Mouse (Mus musculus) olfactory bulb, adult 2 months (tissue): ENCODE measurements at regions not wholly inside any gene's neighbourhood (a gene's known extent, or its start where the extent isn't known, plus 50 kb on each side); places are given as distances from the start of the nearest gene placed in this dataset.
"Not testable (repeated sequence)": the region's sequence is repeated elsewhere in the genome, so short reads cannot be mapped to it uniquely, and the experiment has no call there.

ENCODE experiments used
- H3K27ac ChIP-seq: fragments of 200-500 bp; 2 replicates; pipeline ENCODE4 v1.5.1; 2012; ENCODE audit warnings: low read depth, low read length; ENCODE audit not compliant: insufficient read depth
- H3K4me1 ChIP-seq: fragments of 200-500 bp; 2 replicates; pipeline ENCODE4 v1.6.1; 2012; ENCODE audit warnings: low read length; ENCODE audit not compliant: control insufficient read depth, insufficient read depth
- H3K4me3 ChIP-seq: fragments of 200-500 bp; 2 replicates; pipeline ENCODE4 v1.5.1; 2012; ENCODE audit warnings: mild to moderate bottlenecking, low read depth, low read length, moderate library complexity; ENCODE audit not compliant: insufficient read depth
- CTCF ChIP-seq: fragments of 200-500 bp; IDR thresholded peaks from 2 replicates; pipeline ENCODE4 v1.5.1; 2012; ENCODE audit warnings: low read depth, mild to moderate bottlenecking, low read length, moderate library complexity; ENCODE audit not compliant: insufficient read depth
- POLR2A ChIP-seq: fragments of 200-500 bp; IDR thresholded peaks from 2 replicates; pipeline ENCODE4 v1.6.1; 2012; ENCODE audit warnings: mild to moderate bottlenecking, low read depth, low read length, moderate library complexity; ENCODE audit not compliant: insufficient read depth
- WGBS: fragments of 180-500 bp; shearing (Covaris S2); methylation state at CpG from one replicate; pipeline ENCODE4 v1.1.7; 2018; 5-methylcytosine and 5-hydroxymethylcytosine counted together

DNA sequence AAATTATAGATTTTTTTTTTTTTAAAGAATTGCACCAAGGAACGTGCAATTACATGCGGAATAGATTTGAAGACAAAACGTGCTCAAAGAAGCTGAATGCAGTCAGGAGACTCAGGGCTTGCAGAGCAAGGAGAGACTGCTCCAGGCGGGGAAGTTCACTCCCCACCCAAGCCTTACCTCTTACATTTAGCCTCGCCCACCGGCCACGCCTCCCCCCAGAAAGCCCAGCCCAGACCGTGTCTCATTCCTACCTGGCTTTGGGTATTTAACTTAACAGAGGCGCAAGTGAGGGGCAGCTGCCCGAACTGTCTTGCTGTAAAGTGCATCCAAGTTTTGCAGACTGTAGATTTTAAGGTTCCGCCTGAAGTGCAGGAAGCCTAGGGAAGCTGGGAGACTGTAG is 227.8 kb downstream of the Bcl11a start:
- no peak for TF ChIP-seq POLR2A
- no peak for TF ChIP-seq CTCF
- Histone ChIP-seq H3K4me3 (no peak overlapping the region), H3K4me1 (peaks cover 8% of the 10 kb centered on the region), H3K27ac (no peak overlapping the region)
- WGBS = 45% methylated on average over 11 of the region's 11 CpGs

DNA sequence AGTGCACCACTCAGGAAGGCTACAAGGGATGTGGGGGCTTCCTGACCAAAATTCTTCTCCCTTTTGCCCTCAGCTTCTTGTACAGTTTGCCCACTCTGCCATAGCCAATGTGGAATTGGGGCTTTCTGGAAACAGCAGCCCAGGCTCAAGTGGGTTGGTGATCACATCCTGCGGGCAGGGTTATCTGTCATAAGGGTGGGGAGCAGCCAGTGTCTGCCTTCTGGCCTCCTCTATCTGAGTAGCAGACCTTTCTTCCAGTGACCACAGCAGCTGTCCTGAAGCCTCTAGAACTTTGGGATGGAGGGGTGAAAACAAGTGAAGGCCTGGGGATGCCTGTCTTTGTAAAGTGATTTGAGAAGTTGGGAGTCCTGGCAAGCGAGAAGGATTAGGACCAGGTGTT is 228.2 kb downstream of the Bcl11a start:
- Histone ChIP-seq H3K4me1 (peaks cover 8% of the 10 kb centered on the region), H3K27ac (no peak overlapping the region), H3K4me3 (no peak overlapping the region)
- TF ChIP-seq CTCF (no peak), POLR2A (no peak)
- 97% methylated on average over 2 of the region's 2 CpGs for WGBS

DNA sequence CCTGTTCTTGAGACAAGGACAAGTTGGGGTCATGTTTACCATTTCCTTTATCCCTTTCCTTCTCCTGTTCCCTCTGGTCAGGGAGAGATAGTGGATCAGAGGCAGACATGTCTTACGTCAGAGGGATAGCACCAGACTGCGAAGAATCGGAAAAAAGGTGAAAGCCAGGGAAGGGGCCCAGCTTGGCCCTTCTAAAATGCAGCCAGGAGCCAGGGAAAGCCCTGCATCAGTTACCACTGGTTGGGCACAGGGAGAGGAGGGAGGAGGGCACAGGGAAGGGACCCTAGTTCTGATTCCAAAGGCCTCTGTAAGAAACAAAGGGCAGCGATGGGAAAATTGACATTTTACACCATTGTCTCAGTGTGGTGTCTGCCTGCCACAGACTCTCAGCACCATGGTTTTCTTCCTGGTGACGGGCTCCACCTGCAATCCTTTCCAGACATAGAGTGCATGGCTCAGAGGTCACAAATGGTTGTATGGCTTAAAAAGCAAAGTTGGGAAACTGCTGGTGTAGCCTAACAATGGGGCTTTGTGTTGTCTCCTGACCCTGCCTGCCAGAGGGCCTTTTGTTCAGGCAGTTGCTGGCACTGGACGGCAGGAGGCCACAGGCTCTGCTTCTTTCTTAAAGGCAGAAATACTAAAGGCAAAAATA is 229.9 kb downstream of the Bcl11a start:
- no peak for TF ChIP-seq POLR2A
- TF ChIP-seq CTCF = no peak
- Histone ChIP-seq H3K27ac (no peak overlapping the region), H3K4me3 (no peak overlapping the region), H3K4me1 (peaks cover 8% of the 10 kb centered on the region)
- WGBS = 83% methylated on average over 6 of the region's 6 CpGs

DNA sequence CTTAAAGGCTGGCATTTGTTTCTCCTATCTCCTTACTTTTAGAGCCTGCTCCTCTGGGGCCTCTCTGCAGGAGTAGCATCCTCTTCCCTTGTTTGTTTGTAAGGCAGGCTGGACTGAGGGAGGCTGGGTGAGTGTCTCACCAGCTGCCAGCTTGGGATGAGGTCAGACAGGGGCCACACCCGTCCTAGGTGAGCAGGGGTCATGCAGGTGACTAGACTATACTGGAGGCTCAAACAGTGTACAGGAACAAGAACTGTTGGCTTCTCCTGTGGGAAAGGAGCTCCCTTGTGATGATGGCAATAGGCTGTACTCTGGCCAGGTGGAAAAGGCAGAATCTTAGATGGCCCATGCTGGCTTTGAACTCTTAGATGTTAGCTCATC is 230.4 kb downstream of the Bcl11a start:
- Histone ChIP-seq H3K4me3 (no peak overlapping the region), H3K27ac (no peak overlapping the region), H3K4me1 (peaks cover 8% of the 10 kb centered on the region)
- TF ChIP-seq POLR2A (no peak), CTCF (no peak)
- 35% methylated on average over 1 of the region's 1 CpGs for WGBS

DNA sequence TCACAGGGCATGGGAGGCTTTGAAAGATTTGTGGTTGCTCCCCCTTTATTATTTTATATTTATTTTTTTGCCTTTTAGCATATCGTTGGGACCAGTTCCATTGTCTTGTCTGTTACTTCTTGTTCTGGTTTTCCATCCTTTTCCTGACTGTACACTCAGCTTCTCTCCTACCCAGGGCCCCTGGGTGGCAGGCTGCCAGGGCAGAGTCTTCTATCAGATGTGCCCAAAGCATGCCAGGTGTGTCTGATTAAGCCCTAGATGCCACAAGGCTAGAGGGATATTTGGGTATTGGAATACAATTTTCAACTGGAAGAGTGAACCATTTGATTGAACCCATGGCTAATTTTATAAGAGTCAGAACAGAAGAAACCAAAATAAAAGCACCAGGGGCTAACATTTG is 236.2 kb downstream of the Bcl11a start:
- no peak overlapping the region for H3K27ac ChIP-seq
- TF ChIP-seq CTCF = no peak
- TF ChIP-seq POLR2A = no peak
- no peak overlapping the region for H3K4me3 ChIP-seq
- H3K4me1 ChIP-seq = peaks cover 12% of the 10 kb centered on the region
- WGBS = 85% methylated on average over 1 of the region's 1 CpGs

DNA sequence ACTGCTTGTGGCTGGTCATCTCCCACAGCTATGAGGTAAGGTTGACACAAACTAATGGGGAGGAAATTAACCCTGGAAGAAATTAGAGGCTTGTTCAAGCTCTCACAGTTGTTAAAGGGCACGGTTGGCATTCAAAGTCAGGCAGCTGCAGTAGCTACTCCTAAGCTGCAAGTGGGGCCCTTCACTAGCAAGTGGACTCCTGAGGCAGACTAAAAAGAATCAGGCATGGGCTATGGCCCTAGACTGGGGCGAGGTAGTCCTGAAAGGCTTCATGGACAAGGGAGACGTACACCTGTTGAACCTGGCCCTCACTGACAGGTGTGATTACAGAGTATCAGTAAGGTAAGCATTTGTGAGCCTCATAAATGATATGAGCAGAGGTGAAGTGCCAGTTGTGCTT is 237.7 kb downstream of the Bcl11a start:
- Histone ChIP-seq H3K27ac (no peak overlapping the region), H3K4me3 (no peak overlapping the region), H3K4me1 (peaks cover 12% of the 10 kb centered on the region)
- TF ChIP-seq CTCF (no peak), POLR2A (no peak)
- 60% methylated on average over 3 of the region's 3 CpGs for WGBS

DNA sequence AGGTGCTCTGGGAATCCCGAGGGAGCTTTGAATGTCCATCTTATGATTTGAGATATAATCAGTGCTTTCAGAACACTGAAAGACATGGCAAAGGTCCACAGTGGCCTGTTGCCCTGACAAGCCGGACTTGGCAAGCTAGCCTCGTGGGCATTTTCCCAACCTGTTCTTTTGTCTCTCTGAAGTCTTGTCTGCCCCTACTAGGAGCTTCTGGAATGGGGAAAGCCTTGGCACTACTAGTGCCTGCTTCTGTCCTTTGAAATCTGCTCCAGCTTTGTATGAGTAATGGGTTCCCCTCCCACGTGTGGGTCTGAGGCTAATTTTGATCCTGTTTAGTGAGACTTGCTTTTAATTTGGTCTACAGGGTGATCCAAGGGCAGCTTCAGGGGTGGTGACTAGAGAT is 238.3 kb downstream of the Bcl11a start:
- H3K27ac ChIP-seq = no peak overlapping the region
- 31% methylated on average over 4 of the region's 4 CpGs for WGBS
- no peak overlapping the region for H3K4me3 ChIP-seq
- peaks cover 12% of the 10 kb centered on the region for H3K4me1 ChIP-seq
- TF ChIP-seq POLR2A (no peak), CTCF (no peak)

DNA sequence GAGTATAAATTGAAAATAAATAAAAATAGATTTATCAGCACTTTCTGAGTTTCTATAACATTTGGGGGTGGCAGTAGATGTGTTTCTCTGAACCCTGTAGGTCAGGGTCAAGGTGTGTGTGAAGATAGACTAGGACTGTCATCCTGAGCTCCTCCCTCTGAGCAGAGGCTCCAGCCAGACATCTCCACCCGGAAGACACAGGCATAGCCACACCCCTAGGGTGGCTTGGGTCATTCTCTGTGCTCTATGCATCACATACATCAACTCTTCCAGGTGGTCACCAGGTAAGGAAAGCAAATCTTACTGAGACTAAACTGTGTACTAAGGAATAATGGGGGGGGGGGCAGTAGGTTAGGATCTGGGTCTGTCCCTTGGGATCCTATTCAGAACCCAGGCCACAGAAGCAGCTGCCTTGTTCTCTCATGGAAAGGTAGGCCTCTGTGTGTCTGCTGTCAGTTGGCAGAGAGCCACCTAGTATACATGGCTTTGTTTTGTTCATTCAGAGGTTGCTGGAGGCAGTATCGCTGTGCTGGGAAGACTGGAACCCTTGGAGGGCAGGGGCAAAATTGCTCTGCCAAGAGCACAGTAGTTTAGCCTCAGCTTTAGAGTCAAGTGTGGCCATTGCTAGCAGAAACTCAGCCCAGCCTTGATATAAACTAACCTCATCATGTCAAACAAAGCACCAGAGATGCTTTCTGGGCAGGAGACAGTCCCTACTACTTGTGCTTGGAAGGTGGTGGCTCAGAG is 240.3 kb downstream of the Bcl11a start:
- Histone ChIP-seq H3K4me1 (peaks cover 12% of the 10 kb centered on the region), H3K27ac (no peak overlapping the region), H3K4me3 (no peak overlapping the region)
- 91% methylated on average over 2 of the region's 2 CpGs for WGBS
- no peak for TF ChIP-seq POLR2A
- TF ChIP-seq CTCF = no peak

DNA sequence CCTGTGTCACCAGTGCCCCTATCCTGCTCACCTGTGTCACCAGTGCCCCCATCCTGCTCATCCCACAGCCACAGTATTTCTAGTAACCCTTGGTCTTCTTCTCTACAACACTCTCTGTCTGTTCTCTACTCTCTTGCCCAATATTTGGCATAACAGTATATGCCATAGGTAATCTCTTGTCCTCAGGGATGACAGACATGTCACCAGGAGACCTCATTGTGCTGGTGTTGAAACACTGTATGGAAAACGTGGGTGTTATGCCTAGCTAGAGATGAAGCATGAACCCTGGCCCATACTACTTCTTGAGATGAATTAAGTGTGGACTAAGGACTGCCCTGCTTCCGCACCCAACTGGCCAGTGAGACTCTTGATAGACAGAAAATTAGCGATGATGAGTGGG is 241.4 kb downstream of the Bcl11a start:
- TF ChIP-seq POLR2A (no peak), CTCF (no peak)
- 94% methylated on average over 3 of the region's 3 CpGs for WGBS
- H3K4me3 ChIP-seq = no peak overlapping the region
- no peak overlapping the region for H3K27ac ChIP-seq
- peaks cover 12% of the 10 kb centered on the region for H3K4me1 ChIP-seq

DNA sequence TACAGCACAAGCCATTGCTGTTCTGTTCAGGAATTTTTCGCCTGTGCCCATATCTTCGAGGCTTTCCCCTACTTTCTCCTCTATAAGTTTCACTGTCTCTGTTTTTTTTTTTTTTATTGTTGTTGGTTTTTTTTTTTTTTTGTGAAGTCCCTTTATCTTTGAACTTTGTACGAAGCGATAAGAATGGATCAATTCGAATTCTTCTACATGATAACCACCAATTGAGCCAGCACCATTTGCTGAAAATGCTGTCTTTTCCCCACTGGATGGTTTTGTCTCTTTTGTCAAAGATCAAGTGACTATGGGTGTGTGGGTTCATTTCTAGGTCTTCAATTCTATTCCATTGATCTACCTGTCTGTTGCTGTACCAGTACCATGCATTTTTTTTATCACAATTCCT is 244.6 kb downstream of the Bcl11a start:
- not testable (repeated sequence) for H3K4me1 ChIP-seq, H3K27ac ChIP-seq, H3K4me3 ChIP-seq
- 95% methylated on average over 5 of the region's 5 CpGs for WGBS
